Mouse (Mus musculus): Measurements from ENCODE around the gene Git1. TPM values are rescaled to one million over a fixed set of nuclear protein-coding genes. Genes with fewer than 3 reads are reported as not detected.

Gene Git1
- polyA plus RNA-seq, 1 experiment, result 110 TPM

GRCm38 (mm10) chr11:77532202-77532846, 39.0 kb downstream of the Git1 start:
- DNase-seq, result no peak
- H3K27ac ChIP-seq (ENCODE audit: insufficient read depth, low read length), result no peak overlapping the region
- H3K4me1 ChIP-seq (ENCODE audit: control insufficient read depth, insufficient read depth, low read length), result no peaks in the 10 kb centered on the region
- TF ChIP-seq CTCF (IDR thresholded peaks at IDR 0.05; ENCODE audit: borderline replicate concordance, insufficient read depth, low read depth, low read length) (no peak), POLR2A (IDR thresholded peaks at IDR 0.05; ENCODE audit: borderline replicate concordance, insufficient read depth, low read length) (no peak)
- no peak overlapping the region for H3K4me3 ChIP-seq (replicated peaks; ENCODE audit: insufficient read depth, low read depth, low read length)
- WGBS, result 87% methylated on average over 4 of the region's 4 CpGs
- no peaks in the 10 kb centered on the region for H3K27me3 ChIP-seq (ENCODE audit: control insufficient read depth, insufficient read depth, low read length)

- H3K4me1 ChIP-seq (ENCODE audit: control insufficient read depth, insufficient read depth, low read length), result no peaks in the 10 kb centered on the region
- TF ChIP-seq POLR2A (IDR thresholded peaks at IDR 0.05; ENCODE audit: borderline replicate concordance, insufficient read depth, low read length) (no peak), CTCF (IDR thresholded peaks at IDR 0.05; ENCODE audit: borderline replicate concordance, insufficient read depth, low read depth, low read length) (no peak)
- H3K27ac ChIP-seq (ENCODE audit: insufficient read depth, low read length), result no peak overlapping the region
- 89% methylated on average over 7 of the region's 7 CpGs for WGBS
- no peak overlapping the region for H3K4me3 ChIP-seq (replicated peaks; ENCODE audit: insufficient read depth, low read depth, low read length)
- no peak for DNase-seq
- H3K27me3 ChIP-seq (ENCODE audit: control insufficient read depth, insufficient read depth, low read length), result no peaks in the 10 kb centered on the region
These were observed 51.9 kb downstream of the Git1 start for GRCm38 (mm10) chr11:77545261-77545660.

Other genes with a start within 250 kb of the Git1 start
- 134 and 148 TPM in 2 replicates for gene Coro6, start 31.2 kb upstream of the Git1 start, polyA plus RNA-seq (2012; rRNA removed)
- gene Ankrd13b, start 3.9 kb upstream of the Git1 start, polyA plus RNA-seq (2012; rRNA removed), result 106 and 114 TPM in 2 replicates
- 0.98 and 1.0 TPM in 2 replicates for gene Abhd15, start 21.6 kb downstream of the Git1 start, polyA plus RNA-seq (2012; rRNA removed)
- 11.6 and 12.8 TPM in 2 replicates for gene Trp53i13, start 22.4 kb downstream of the Git1 start, polyA plus RNA-seq (2012; rRNA removed)
- not detected in 2 replicates for gene Gm10392, start 25.6 kb downstream of the Git1 start, polyA plus RNA-seq (2012; rRNA removed)
- 26.7 and 26.8 TPM in 2 replicates for gene Taok1, start 114.3 kb downstream of the Git1 start, polyA plus RNA-seq (2012; rRNA removed)
- 21.5 and 23.6 TPM in 2 replicates for gene Nufip2, start 192.6 kb downstream of the Git1 start, polyA plus RNA-seq (2012; rRNA removed)
- not detected in 2 replicates for gene Cryba1, start 231.7 kb downstream of the Git1 start, polyA plus RNA-seq (2012; rRNA removed)

Measured in cerebellum, adult 2 months (tissue).